Mouse (Mus musculus) bone marrow macrophage, adult 2 months (primary cell): Measurements from ENCODE around the gene Rnf26. TPM values are rescaled to one million over a fixed set of nuclear protein-coding genes. Genes with fewer than 3 reads are reported as not detected.

Source experiments
- H3K27ac ChIP-seq: 2 replicates; pipeline ENCODE4 v1.5.1; 2012; ENCODE audit warnings: low read depth, low read length; ENCODE audit not compliant: insufficient read depth
- H3K4me1 ChIP-seq: 2 replicates; pipeline ENCODE4 v1.6.1; 2012; ENCODE audit warnings: low read length; ENCODE audit not compliant: control insufficient read depth, insufficient read depth
- H3K4me3 ChIP-seq: 2 replicates; pipeline ENCODE4 v1.5.1; 2012; ENCODE audit warnings: mild to moderate bottlenecking, low read length, moderate library complexity; ENCODE audit not compliant: insufficient read depth
- CTCF ChIP-seq: IDR thresholded peaks from 2 replicates; pipeline ENCODE4 v1.5.1; 2012; ENCODE audit warnings: low read depth, mild to moderate bottlenecking, low read length, moderate library complexity
- POLR2A ChIP-seq: IDR thresholded peaks from 2 replicates; pipeline ENCODE4 v1.6.1; 2012; ENCODE audit warnings: mild to moderate bottlenecking, low read depth, low read length, borderline replicate concordance
- polyA plus RNA-seq: library from polyadenylated mRNA; stranded (reverse); fragments of >200 nt; gene quantifications from 2 replicates; pipeline ENCODE4 v1.2.4, GENCODE M21; 2012; ENCODE audit not compliant: missing spikeins, insufficient read depth, insufficient read length

The Rnf26 gene
- 24.2 and 25.0 TPM in 2 replicates for polyA plus RNA-seq

- Histone ChIP-seq H3K27ac (0 out of 2 replicates have a peak within 1 kb of the TSS, but pooled peaks have one; percentile 8), H3K4me1 (peaks cover 6% of the 10 kb centered on the region; the same call in 1 of the 2 replicates), H3K4me3 (peak within 1 kb of the TSS; percentile 69)
- TF ChIP-seq POLR2A (no peak), CTCF (no peak)
Measured at GRCm38 (mm10) chr9:44113105-44113789, at the start of gene Rnf26, which contains the start of gene Gm49380. Gene Rnf26 (minus strand): TSS chr9:44113517. Gene Gm49380 (minus strand): TSS chr9:44113500.

- H3K4me3 ChIP-seq, result no peak overlapping the region
- H3K27ac ChIP-seq, result no peak overlapping the region
- no peaks in the 10 kb centered on the region for H3K4me1 ChIP-seq
- no peak for TF ChIP-seq CTCF
Measured at GRCm38 (mm10) chr9:44159886-44160285, 46.6 kb upstream of the Rnf26 start.

GRCm38 (mm10) chr9:44147290-44147689 is 34.0 kb upstream of the Rnf26 start:
- no peak overlapping the region for H3K27ac ChIP-seq
- TF ChIP-seq POLR2A (no peak), CTCF (no peak)
- no peak overlapping the region for H3K4me3 ChIP-seq
- 0 out of 2 replicates have a peak, but pooled peaks cover 2% of the 10 kb centered on the region for H3K4me1 ChIP-seq

GRCm38 (mm10) chr9:44144718-44145060 is 31.4 kb upstream of the Rnf26 start:
- TF ChIP-seq CTCF, result no peak
- no peak for TF ChIP-seq POLR2A
- H3K4me1 ChIP-seq, result 0 out of 2 replicates have a peak, but pooled peaks cover 2% of the 10 kb centered on the region
- H3K27ac ChIP-seq, result no peak overlapping the region
- no peak overlapping the region for H3K4me3 ChIP-seq

- no peak overlapping the region for H3K27ac ChIP-seq
- H3K4me3 ChIP-seq, result no peak overlapping the region
- TF ChIP-seq POLR2A (no peak), CTCF (no peak)
- 0 out of 2 replicates have a peak, but pooled peaks cover 2% of the 10 kb centered on the region for H3K4me1 ChIP-seq
Measured at GRCm38 (mm10) chr9:44144023-44144717, 30.9 kb upstream of the Rnf26 start.

- 0 out of 2 replicates have a peak, but pooled peaks cover 2% of the 10 kb centered on the region for H3K4me1 ChIP-seq
- no peak overlapping the region for H3K27ac ChIP-seq
- no peak for TF ChIP-seq POLR2A
- TF ChIP-seq CTCF, result no peak
- H3K4me3 ChIP-seq, result no peak overlapping the region
Measured at GRCm38 (mm10) chr9:44143421-44143820, 30.1 kb upstream of the Rnf26 start.

- Histone ChIP-seq H3K27ac (no peak overlapping the region), H3K4me1 (peaks cover 7% of the 10 kb centered on the region), H3K4me3 (no peak overlapping the region)
- TF ChIP-seq CTCF (no peak), POLR2A (no peak)
Measured at GRCm38 (mm10) chr9:44141951-44142350, 28.6 kb upstream of the Rnf26 start.

- TF ChIP-seq CTCF (no peak), POLR2A (no peak)
- no peak overlapping the region for H3K27ac ChIP-seq
- no peak overlapping the region for H3K4me3 ChIP-seq
- peaks cover 5% of the 10 kb centered on the region for H3K4me1 ChIP-seq
Measured at GRCm38 (mm10) chr9:44137846-44138245, 24.5 kb upstream of the Rnf26 start.

GRCm38 (mm10) chr9:44135731-44136411 is 22.6 kb upstream of the Rnf26 start:
- Histone ChIP-seq H3K4me1 (peaks cover 5% of the 10 kb centered on the region), H3K4me3 (0 out of 2 replicates have a peak overlapping the region, but pooled peaks have one; percentile 55), H3K27ac (no peak overlapping the region)
- TF ChIP-seq POLR2A, result no peak
- TF ChIP-seq CTCF, result no peak
